Mouse (Mus musculus) cerebellum, adult (tissue): ENCODE results near the gene Dram1.

ENCODE experiments used
- ATAC-seq: cut with Nextera tagmentation; 2 replicates; pipeline ENCODE4 v1.9.2; 2017; ENCODE audit warnings: mild to moderate bottlenecking, moderate library complexity, mixed read lengths; ENCODE audit not compliant: insufficient number of reproducible peaks, low FRiP score, low TSS enrichment

Gene Dram1

GRCm38 (mm10) chr10:88379013-88379885 lies at the start of gene Dram1, which contains the start of gene Gnptab:
Gene Dram1 (minus strand): TSS chr10:88379080.
Gene Gnptab (plus strand): TSS chr10:88379132.
- peak; percentile 77 for ATAC-seq

- ATAC-seq, result no peak
These were observed 49.1 kb upstream of the Dram1 start for GRCm38 (mm10) chr10:88427998-88428397.

- no peak for ATAC-seq
These were observed 48.0 kb upstream of the Dram1 start for GRCm38 (mm10) chr10:88426896-88427295.

GRCm38 (mm10) chr10:88426158-88426816 lies 47.4 kb upstream of the Dram1 start:
- ATAC-seq, result peak; percentile 69; the same call in 1 of the 2 replicates

GRCm38 (mm10) chr10:88420655-88421435 lies 42.0 kb upstream of the Dram1 start:
- no peak for ATAC-seq

GRCm38 (mm10) chr10:88420141-88420541 lies 41.3 kb upstream of the Dram1 start:
- no peak for ATAC-seq

GRCm38 (mm10) chr10:88417686-88418085 lies 38.8 kb upstream of the Dram1 start:
- no peak for ATAC-seq

- ATAC-seq, result no peak
These were observed 33.6 kb upstream of the Dram1 start for GRCm38 (mm10) chr10:88412290-88412995.

- ATAC-seq, result no peak
These were observed 30.9 kb upstream of the Dram1 start for GRCm38 (mm10) chr10:88409751-88410150.

- no peak for ATAC-seq
These were observed 29.2 kb upstream of the Dram1 start for GRCm38 (mm10) chr10:88407875-88408631.

GRCm38 (mm10) chr10:88405812-88406211 lies 26.9 kb upstream of the Dram1 start:
- no peak for ATAC-seq

- no peak for ATAC-seq
These were observed 25.3 kb upstream of the Dram1 start for GRCm38 (mm10) chr10:88404220-88404619.

- no peak for ATAC-seq
These were observed 24.1 kb upstream of the Dram1 start for GRCm38 (mm10) chr10:88403021-88403420.

- no peak for ATAC-seq
These were observed 20.4 kb upstream of the Dram1 start for GRCm38 (mm10) chr10:88399271-88399670.

- no peak for ATAC-seq
These were observed 19.9 kb upstream of the Dram1 start for GRCm38 (mm10) chr10:88398668-88399243.

GRCm38 (mm10) chr10:88392181-88392847 lies 13.4 kb upstream of the Dram1 start:
- no peak for ATAC-seq

- no peak for ATAC-seq
These were observed 12.6 kb upstream of the Dram1 start for GRCm38 (mm10) chr10:88391495-88391894.

- no peak for ATAC-seq
These were observed 11.4 kb upstream of the Dram1 start for GRCm38 (mm10) chr10:88390096-88390790.
